Mouse (Mus musculus) regulatory T cell (primary cell): ENCODE results near the gene Gm10488.
"Not testable (repeated sequence)": the region's sequence is repeated elsewhere in the genome, so short reads cannot be mapped to it uniquely, and the experiment has no call there.

ENCODE experiments used
- in situ Hi-C: fragments of 300-600 bp; cut with MboI, MseI; formaldehyde crosslinking; loops from one replicate; pipeline ENCODE4 v1.15.1; 2025; ENCODE audit warnings: high pct_unique_total_duplicates

Gene Gm10488

DNA sequence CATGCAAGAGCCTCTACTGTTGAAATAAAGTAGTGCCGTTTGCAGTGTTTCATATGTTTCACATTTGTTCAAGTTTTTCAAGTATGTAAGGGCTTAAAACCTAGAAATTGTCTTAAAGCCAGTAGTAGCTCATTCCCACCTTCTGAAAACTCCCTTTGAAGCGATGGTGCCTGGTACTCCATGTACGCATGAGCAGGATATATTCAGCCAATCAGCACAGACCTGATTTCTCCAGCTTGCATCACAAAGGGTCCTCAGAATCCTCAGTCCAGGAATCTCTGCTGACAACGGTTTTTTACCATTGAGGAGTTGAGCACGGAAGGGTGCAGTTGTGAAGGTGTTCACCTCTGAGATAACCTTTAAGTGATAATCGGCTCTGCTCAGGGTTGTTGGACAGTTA is at the start of gene Gm10488:
Gene Gm10488, plus strand, starts transcription at position 301 of the 400 bp plus-strand sequence.
- in situ Hi-C loops: not testable (repeated sequence)
